Mouse (Mus musculus): Measurements from ENCODE around the gene Cic.

DNA sequence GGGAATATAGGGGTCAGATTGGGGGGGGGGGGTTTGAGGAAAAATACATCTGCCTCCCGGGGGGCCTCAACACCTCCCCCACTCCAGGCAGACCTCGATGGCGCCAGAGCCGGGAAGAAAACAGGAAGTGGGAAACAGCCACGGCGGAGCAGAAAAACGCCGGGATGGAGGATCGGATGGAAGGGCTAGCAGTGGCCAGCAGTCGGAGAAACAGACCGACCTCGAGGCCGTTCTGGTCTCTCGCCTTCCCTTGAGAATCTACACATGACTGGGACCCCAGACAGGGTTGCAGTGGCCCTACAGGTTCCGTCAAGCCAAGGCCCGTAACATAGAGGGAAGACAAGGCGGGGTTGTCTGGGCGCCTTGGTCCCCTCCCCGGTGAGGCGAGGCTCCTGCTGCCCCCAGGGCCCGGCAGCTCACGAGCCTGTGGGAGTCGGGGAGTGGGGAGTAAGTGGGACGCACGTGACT lies 18.6 kb upstream of the Cic start:
- TF ChIP-seq CTCF (IDR thresholded peaks at IDR 0.05; ENCODE audit: borderline replicate concordance, control insufficient read depth, extremely low read depth, insufficient read depth, low read length, poor library complexity): no peak
- TF ChIP-seq POLR2A (IDR thresholded peaks at IDR 0.05; ENCODE audit: control insufficient read depth, extremely low read depth, insufficient read depth, low read length, poor library complexity): no peak

All from thymus, adult 2 months (tissue).